Mouse (Mus musculus): Measurements from ENCODE around the gene Fcgr1. TPM values are rescaled to one million over a fixed set of nuclear protein-coding genes. Genes with fewer than 3 reads are reported as not detected.
"Not testable (repeated sequence)": the region's sequence is repeated elsewhere in the genome, so short reads cannot be mapped to it uniquely, and the experiment has no call there.

Gene Fcgr1
- total RNA-seq, 2 experiments from 2014 or later, result 0.94 to 1.1 TPM

DNA sequence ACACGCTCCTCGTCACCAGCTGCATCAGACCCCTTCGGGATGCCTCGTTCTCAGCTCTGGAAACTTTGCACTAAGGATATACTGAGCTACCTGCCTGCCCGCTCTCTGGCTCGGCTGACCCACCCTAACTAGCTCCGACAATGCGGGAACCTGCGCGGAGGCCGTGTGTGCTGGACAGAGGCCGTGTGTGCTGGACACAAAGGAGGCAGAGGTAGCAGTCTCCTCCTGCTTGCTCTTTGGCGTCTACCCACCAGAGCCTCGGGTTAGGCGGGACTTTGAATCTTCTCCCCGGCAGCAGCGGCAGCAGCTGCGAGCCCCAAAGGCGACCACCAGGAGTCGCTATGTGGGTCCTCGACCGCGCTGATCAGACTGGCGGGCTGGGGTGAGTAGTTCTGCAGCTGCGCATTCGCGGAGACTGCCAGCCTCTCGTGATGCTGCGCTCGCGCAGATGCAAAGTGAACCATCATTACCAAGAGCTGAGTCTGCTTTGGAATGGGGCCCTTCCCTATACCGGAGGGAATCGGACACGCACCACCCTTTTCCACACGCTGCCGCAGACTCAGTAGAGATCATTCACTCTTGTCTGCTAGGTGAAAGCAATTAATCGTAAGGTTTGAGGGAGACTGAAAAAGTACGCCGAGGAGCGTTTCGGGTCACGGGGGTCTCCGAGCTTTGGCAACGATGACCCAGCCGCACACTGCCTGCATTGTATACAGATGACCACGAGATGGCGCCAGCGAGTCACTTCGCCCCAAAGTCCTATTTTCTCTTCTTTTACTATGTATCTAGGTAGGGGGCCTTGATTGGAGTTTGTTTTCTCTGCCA lies 15.8 kb downstream of the Fcgr1 start:
- DNase-seq (ENCODE audit: low spot score), result peak; percentile 83
- intact Hi-C loops (cut with DNase I), result loop anchor here (5.0 kb wide), 1 partner anchor 224 kb away; no protein-coding TSS in a partner anchor

DNA sequence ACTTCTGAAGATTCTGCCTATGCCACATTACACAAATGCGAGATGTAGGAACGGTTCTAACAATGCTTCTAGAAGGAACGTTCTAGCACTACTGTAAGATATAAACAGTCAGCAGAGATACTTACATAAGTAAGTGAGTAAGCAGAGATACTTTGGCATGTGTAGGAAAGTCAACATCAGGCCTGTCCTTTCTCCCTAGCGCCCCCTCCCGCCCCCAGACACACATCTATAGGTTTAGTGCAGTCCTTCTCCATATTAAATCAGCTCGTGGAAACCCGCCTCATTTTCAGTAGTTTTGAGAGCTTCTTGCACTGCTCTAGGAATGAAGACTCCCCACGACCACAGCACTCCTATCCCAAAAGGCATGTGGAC lies 16.4 kb downstream of the Fcgr1 start:
- intact Hi-C loops (cut with DNase I), result loop anchor here (5.0 kb wide), 1 partner anchor 225 kb away; no protein-coding TSS in a partner anchor

DNA sequence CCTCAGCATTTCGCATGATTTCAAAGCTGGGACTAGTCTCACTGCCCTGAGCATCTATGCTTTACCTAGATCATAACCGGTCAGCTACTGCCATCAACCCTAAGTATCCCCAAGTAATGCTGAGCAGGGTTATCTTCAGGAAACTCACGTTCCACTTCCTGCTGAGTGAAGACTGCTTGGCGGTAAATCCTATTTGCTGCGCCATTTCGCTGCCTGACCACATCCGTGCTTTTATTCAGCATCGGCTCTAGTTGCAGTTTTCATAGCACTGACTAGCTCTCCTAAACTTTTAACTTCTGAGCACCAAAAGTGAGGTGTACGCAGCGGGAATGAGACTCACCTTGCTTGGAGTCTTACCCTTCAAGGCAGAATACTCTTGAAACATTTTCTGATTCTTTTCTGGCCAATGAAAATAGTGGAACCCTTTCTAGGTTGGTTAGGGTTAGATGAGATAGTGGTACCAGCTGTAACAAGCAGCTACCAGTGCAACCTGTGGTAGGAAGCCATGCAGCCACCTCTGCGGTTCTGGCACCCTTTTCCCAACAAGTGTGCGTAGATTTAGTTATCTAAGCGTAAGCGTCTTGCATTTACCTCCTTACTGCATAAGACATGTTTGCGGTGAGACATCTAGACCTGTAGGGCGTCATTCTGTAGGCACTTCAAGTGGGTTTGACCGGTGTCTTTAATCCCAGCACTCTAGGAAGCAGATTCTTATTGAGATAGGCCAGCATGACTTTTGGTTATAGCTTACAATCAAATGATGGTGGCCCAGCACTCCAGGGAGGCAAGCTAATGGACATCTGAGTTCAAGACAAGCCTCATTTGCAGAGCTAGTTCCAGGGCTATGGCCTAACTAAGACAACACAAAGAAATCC lies 19.9 kb downstream of the Fcgr1 start:
- DNase-seq (ENCODE audit: low spot score), result no peak
- intact Hi-C loops (cut with DNase I), result no loop called here

More for the DNA sequence above, 16.4 kb downstream of the Fcgr1 start:
- no peak for DNase-seq (ENCODE audit: low spot score)

DNA sequence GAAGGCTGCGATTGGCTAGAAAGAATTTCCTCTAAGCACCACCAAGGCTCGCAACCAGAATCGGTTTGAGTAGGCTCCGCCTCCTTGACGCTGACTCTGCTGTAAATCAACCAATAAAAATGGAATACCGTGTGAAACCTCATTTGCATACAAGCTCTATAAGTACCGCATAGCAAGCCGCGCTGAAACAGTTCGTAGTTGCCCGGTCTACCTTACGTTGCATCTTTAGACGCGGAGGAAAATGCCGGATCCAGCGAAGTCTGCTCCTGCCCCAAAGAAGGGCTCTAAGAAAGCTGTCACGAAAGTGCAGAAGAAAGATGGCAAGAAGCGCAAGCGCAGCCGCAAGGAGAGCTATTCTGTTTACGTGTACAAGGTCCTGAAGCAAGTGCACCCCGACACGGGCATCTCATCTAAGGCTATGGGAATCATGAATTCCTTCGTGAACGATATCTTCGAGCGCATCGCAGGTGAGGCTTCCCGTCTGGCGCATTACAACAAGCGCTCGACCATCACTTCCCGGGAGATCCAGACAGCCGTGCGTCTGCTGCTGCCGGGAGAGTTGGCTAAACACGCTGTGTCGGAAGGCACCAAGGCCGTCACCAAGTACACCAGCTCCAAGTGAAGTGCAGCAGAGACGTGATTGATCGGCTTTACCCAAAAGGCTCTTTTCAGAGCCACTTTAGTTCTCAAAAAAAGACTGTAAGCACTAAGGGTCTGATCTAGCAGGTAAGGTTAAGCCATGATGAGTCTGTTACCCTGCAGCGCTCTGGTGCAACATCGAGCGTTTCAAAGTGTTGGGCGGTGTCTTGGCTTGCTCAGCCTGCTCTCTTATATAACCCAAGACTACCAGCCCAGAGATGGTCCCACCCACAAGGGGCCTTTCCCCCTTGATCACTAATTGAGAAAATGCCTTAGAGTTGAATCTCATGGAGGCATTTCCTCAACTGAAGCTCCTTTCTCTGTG lies 24.0 kb downstream of the Fcgr1 start, which contains the start of gene Hist2h2bb:
Gene Hist2h2bb, plus strand, starts transcription at position 242 of the 964 bp plus-strand sequence.
- peak; percentile 89 for DNase-seq (ENCODE audit: low spot score)
- intact Hi-C loops (cut with DNase I), result loop anchor here (2.0 kb wide), 1 partner anchor 49 kb away; the partner anchor contains the start of genes Hist2h2ac and Hist2h2be

DNA sequence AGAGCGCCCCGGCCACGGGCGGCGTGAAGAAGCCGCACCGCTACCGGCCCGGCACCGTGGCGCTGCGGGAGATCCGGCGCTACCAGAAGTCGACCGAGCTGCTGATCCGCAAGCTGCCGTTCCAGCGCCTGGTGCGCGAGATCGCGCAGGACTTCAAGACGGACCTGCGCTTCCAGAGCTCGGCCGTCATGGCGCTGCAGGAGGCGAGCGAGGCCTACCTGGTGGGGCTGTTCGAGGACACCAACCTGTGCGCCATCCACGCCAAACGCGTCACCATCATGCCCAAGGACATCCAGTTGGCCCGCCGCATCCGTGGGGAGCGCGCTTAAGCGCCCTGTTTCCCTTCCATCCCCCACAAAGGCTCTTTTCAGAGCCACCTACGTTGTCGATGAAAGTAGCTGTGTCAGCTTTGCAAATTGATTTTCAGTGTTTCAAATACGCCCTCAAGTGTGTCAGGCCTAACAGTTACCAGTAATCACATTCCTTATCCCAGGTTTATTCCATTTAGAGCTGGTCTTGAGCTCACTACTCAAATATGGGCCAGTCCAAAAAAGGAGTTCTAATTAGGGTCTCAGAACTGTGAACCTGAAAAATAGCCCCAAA lies 24.9 kb downstream of the Fcgr1 start:
- intact Hi-C loops (cut with DNase I), result loop anchor here (2.0 kb wide), 1 partner anchor 48 kb away; the partner anchor contains the start of genes Hist2h2ac and Hist2h2be
- not testable (repeated sequence) for DNase-seq (ENCODE audit: low spot score)

DNA sequence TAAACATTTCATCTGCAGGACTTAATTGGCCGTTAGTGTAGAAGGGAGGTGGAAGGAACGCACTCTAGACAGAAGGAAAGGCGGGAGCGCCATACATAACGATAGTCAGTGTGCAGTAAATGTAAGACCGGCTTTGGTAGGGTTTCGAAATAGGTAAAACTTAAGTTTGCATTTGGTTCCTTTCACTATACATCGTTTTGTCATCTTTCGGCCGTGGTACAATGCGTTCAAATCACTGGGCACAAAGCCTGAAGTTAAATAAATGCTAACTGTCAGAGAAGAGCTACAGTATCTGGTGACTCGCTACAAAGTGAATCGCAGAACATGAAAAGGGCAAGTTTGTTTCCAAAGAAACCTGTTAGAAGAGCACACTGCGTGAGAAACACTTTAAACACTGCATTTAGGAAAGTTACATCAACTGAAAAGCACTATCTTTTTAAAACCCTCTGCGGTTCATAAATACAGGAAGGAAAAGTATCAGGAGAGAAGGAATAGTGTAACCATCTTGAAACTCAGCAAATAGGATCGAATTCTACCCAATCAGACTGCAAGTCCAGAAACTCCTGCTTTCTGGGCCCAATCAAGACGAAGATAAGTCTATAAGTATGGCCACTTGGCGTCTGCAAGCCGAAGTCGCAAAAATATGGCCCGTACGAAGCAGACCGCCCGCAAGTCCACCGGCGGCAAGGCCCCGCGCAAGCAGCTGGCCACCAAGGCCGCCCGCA lies 25.6 kb downstream of the Fcgr1 start, which contains the start of gene Hist2h3b:
Gene Hist2h3b, plus strand, starts transcription at position 604 of the 725 bp plus-strand sequence.
- intact Hi-C loops (cut with DNase I), result loop anchor here (2.0 kb wide), 1 partner anchor 47 kb away; the partner anchor contains the start of genes Hist2h2ac and Hist2h2be
- peak; percentile 71 for DNase-seq (ENCODE audit: low spot score)

DNA sequence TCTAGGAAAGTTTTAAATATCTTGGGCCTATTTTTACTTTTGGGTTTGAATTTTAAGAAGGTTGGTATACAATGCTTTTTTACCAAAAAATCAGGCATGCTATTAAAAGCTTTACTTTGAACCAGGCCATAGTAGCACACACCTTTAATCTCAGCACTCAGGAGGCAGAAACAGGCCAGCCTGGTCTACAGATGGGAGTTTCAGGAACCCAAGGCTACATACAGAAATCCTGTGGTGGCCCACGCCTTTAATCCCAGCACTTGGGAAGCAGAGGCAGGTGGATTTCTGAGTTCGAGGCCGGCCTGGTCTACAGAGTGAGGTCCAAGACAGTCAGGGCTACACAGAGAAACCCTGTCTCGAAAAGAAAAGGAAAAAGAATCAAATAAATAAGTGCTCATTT lies 26.2 kb downstream of the Fcgr1 start:
- intact Hi-C loops (cut with DNase I), result no loop called here
- DNase-seq (ENCODE audit: low spot score), result no peak

DNA sequence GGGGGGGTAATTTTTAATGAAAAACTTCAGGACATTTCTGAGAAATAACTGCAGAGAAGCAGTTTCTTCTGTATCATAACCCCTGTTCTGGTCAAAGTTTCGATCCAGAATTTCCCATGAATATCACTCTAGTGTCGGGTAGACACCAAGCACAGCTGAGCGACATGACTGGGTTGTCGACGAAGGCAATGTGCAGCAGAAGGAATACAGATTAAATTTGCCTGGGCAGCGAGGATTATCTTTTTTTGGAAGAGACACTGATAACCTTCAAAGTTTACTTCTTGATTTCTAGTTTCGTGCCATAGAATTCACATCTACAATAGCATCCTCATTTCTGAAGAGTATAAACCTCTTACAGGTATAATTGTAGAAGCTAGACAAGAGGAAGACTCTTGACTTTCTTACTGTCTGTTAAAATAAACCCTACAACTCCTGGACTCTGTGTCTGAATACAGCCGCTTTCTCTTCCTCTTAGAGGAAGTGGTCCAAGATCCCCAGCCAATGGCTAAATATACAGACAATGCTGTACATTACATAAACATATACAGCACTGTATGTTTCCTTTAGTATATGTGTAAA lies 27.5 kb downstream of the Fcgr1 start:
- intact Hi-C loops (cut with DNase I), result no loop called here
- no peak for DNase-seq (ENCODE audit: low spot score)

DNA sequence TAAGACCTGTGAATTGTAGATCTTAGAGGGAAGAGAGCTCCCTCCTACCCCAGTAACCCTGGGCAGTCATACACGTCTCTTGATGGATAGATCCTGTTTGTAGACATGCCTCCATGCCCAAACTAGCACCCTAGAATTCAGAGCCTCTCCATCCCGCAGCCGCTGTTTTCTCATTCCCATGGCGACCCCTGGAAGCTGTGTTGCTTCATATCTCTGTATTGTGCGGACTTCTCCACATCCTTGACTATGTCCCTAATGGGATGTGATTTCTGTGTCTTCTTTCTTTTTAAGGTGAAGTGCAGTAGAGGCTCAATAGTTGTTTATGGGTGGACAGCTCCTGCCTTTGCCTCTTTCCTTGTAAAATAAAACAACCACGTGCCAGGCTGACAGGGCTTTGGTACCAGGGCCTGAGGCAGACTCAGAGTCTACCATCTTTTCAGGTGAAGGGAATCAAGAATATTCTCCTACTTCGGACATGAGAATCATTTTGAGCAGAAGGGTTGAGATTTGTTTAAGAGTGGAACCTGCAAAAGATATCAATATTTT lies 29.3 kb downstream of the Fcgr1 start:
- no peak for DNase-seq (ENCODE audit: low spot score)
- intact Hi-C loops (cut with DNase I), result no loop called here

DNA sequence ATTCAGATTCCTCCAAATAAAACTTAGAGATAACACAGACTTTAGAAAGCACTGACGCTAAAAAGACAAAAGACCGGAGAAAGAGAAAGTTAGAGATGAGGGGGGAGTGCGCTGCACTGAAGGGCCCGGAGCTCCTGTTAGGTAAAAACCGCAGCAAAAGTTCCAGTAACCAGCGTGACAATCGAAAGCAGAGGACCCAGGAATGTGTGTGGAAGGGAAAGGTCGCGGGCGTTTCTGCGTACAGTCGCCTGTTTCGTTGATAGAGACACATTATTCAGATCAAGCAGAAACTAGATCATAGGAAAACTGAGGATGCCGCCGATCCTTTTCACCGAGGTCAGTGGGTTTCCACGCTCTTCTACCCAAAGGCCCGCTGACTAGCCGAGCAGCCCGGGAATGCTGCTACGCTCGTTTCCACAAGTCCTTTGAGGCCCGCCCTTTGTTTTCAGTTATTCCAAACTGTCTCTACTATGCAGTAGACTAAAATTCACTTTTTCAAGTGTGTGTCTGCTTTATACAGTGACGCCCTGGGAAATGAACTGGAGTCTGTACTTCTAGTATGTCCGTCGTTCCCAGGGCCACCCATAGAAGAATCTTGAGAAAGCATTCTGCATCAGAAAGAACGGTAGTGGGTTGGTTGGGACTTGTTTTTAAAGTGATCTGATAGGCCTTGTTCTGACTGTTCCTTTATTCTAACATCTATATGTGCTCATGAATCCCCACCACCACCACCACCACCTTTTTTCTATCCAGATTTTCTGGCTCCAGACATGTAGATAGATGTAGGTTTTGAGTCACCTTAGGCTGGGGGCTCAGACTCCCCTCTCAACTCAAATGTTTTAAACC lies 30.0 kb downstream of the Fcgr1 start:
- intact Hi-C loops (cut with DNase I), result loop anchor here (2.0 kb wide), 1 partner anchor 23 kb away; the partner anchor contains the start of gene Hist2h2aa2
- peak; percentile 17 for DNase-seq (ENCODE audit: low spot score)

DNA sequence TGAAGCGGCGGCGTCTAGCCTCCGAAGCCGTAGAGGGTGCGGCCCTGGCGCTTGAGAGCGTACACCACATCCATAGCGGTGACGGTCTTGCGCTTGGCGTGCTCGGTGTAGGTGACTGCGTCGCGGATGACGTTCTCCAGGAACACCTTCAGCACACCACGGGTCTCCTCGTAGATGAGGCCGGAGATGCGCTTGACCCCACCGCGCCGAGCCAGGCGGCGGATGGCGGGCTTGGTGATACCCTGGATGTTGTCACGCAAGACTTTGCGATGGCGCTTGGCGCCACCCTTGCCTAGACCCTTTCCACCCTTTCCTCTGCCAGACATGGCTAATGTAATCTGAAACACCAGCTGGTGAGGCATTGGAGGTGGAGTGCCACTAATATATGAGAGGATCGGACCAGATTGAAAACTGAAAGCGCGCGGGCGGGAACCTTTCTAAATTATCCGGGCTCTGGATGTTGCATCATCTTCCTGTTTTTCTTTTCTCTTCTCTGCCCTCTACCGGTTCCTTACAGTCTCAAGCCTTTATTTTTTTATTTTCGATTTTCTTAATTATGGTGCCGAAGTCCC lies 30.7 kb downstream of the Fcgr1 start, which contains the start of gene Hist2h4:
Gene Hist2h4, minus strand, starts transcription at position 333 of the 572 bp plus-strand sequence.
- peak; percentile 94 for DNase-seq (ENCODE audit: low spot score)
- intact Hi-C loops (cut with DNase I), result loop anchor here (1.0 to 2.0 kb wide), 2 partner anchors 15 to 22 kb away; partner anchors contain the start of gene Hist2h2aa2

DNA sequence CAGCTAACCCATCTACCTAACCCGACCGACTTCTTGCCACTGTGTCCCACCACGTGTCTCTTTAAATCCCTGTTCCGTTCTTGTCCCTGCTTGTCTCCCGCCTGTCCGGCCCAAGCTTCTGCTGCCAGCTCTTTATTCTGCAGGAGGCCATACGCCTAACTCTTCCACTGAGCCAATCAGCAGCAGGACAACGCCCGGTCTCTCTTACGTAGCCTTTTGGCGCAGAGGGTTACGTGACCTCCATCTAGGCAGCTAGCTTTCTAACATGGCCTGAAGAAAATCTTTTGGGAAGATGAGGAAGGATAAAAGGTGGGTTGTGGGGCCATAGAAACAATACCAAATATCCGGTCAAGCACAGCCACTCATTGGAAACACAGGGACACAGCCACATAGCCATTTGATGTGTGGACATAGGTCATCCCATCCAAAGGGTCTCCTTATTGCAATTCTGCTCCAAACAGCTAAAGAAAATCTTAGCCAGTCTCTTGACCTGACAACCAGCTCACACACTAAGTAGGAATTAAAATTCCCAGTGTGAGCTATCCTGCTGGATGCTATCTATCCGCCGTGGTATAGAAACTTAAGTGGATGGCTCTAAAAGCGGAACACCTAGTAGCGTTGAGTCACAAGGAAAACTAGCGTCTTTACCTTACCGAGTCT lies 31.4 kb downstream of the Fcgr1 start:
- intact Hi-C loops (cut with DNase I), result loop anchor here (1.0 to 2.0 kb wide), 2 partner anchors 14 to 22 kb away; partner anchors contain the start of gene Hist2h2aa2
- peak; percentile 87 for DNase-seq (ENCODE audit: low spot score)

DNA sequence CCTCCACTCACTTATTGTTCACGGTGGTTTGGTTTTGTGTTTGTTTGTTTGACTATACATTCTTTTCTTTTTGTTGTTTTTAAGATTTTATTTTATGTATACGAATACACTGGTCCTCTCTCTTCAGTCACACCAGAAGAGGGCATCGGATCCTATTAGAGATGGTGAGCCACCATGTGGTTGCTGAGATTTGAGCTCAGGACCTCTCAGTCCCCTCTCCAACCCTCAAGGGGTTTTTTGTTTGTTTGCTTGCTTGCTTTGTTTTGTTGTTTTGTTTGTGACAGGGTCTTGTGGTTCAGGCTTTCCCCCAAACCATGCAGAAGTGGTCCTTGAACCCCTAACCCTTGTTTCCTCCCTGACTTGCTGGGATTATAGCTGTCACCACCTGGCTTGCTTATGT lies 32.1 kb downstream of the Fcgr1 start:
- no peak for DNase-seq (ENCODE audit: low spot score)
- intact Hi-C loops (cut with DNase I), result loop anchor here (1.0 to 2.0 kb wide), 2 partner anchors 13 to 21 kb away; partner anchors contain the start of gene Hist2h2aa2

DNA sequence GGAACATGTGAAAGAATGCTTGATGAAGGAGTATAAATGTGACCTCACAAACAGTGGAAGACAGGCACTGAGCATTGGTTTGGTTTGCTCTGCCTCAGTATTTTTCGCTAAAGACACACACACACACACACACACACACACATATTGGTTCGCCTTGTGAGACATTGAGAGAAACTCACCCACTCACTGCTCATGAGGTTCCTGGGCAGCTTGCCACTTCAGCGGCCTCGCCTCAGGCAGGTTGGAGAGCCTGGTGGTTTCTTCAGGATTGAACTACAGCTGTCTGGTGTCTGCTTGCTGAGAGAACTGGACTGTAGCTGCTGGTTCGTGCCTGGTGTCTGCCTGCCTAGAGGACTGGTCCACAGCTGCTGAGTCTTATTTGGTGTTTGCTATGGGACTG lies 33.5 kb downstream of the Fcgr1 start:
- intact Hi-C loops (cut with DNase I), result no loop called here
- DNase-seq (ENCODE audit: low spot score), result no peak

DNA sequence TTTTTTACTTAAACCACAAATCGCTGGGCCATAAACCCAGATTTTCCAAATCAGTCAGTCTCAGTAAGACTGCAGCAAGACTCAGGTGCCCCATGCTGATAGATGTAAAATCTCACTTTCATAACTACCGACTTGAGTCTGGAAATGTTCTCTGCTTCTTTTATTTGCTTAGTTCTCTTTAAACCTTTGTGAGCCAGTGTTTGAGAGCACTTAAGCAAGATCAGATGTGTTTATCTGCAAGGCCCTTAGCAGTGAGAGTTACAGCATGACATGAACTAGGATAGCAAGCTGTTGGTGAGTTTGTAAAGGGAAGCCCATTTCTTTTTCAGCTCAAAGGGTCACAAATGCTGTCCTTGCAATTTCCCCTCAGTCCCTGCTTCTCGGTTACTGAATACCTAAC lies 36.6 kb downstream of the Fcgr1 start:
- intact Hi-C loops (cut with DNase I), result no loop called here

More for the DNA sequence above, 36.6 kb downstream of the Fcgr1 start:
- DNase-seq (ENCODE audit: low spot score), result no peak
